Mouse (Mus musculus) B cell, adult (primary cell): ENCODE results near the gene Zfp945. TPM values are rescaled to one million over a fixed set of nuclear protein-coding genes. Genes with fewer than 3 reads are reported as not detected.

Source experiments
- total RNA-seq: library from RNA; stranded (reverse); gene quantifications from 4 replicates; pipeline ENCODE4 v1.2.4, GENCODE M21; 2023; ENCODE audit not compliant: inconsistent age

Zfp945 gene
- 11.8 to 17.0 TPM (median 15.0 TPM) in 4 replicates for total RNA-seq

GRCm38 (mm10) chr17:22866845-22867481, at the start of gene Zfp945:
TSS of gene Zfp945 (minus strand) at chr17:22867134.

Other genes starting within 250 kb of the Zfp945 start
- not detected in 4 replicates for gene Vmn2r113, start 75.8 kb upstream of the Zfp945 start, total RNA-seq
- gene Vmn2r-ps130, start 194.0 kb upstream of the Zfp945 start, total RNA-seq, result not detected in 4 replicates